Mouse (Mus musculus) layer of hippocampus, postnatal 10 days (tissue): Measurements from ENCODE around the gene Wfdc2. TPM values are rescaled to one million over a fixed set of nuclear protein-coding genes. Genes with fewer than 3 reads are reported as not detected.
A peak's percentile ranks its signal among the peaks of the same experiment; 100 is the strongest.
"Not testable (repeated sequence)": the region's sequence is repeated elsewhere in the genome, so short reads cannot be mapped to it uniquely, and the experiment has no call there.

Source experiments
- DNase-seq, 2 experiments: peaks; one replicate each; pipeline ENCODE4 v3.0.0; 2021; ENCODE audit warnings: low spot score in 2 of 2
- total RNA-seq, 2 experiments: library from RNA; stranded (reverse); gene quantifications; 2 replicates each; pipeline ENCODE4 v1.2.3; 2021

Gene Wfdc2
- total RNA-seq, 2 experiments from 2014 or later, result 0.73 TPM; not detected in 1

DNA sequence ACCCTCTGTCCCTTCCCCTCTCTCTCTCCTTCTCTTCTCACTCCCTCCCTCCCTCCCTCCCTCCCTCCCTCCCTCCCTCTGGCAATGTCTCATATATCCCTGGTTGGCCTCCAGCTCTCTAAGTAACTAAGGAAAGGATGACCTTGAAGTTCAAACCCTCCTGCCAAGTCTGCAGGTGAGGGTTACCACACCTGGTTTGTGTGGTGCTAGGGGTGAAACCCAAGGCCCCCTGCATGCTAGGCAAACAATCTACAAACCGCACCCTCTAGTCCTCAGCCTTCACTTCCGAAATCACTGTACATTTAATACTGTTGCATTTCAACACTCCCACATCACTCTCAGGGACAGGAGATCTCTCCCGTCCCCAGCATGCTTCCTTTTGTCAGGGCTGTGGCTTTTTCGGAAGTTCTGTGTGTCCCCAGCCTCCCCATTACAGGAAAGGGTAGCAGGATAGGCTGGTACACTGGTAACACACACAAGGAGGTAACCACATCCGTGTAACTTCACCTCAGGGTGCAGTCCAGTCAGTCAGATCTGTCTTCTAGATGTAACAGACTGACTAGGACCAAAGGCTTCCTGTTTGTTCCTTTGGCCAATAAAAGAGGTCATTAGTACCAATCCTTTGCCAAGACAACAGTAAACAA, 17.6 kb upstream of the Wfdc2 start:
- DNase-seq, result no peak

DNA sequence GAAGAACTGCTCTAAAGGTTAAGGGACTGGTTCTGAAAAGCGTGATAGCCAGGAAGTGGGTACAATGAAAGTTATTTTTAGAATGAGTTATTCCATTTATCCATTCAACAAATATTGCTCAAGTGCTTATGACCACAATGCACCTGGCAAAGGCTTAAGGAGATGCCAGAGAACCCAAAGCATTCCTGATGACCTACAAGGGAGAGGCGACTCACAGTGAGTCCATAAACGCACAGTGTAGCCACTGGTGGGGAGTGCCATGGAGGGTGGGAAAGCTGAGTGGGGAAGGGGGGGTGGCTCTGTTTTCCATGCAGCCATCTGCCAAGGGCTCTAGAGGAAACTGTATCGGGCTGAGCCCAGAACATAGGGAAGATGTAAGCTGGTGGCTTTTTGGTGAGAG, 12.9 kb upstream of the Wfdc2 start:
- DNase-seq, result no peak

DNA sequence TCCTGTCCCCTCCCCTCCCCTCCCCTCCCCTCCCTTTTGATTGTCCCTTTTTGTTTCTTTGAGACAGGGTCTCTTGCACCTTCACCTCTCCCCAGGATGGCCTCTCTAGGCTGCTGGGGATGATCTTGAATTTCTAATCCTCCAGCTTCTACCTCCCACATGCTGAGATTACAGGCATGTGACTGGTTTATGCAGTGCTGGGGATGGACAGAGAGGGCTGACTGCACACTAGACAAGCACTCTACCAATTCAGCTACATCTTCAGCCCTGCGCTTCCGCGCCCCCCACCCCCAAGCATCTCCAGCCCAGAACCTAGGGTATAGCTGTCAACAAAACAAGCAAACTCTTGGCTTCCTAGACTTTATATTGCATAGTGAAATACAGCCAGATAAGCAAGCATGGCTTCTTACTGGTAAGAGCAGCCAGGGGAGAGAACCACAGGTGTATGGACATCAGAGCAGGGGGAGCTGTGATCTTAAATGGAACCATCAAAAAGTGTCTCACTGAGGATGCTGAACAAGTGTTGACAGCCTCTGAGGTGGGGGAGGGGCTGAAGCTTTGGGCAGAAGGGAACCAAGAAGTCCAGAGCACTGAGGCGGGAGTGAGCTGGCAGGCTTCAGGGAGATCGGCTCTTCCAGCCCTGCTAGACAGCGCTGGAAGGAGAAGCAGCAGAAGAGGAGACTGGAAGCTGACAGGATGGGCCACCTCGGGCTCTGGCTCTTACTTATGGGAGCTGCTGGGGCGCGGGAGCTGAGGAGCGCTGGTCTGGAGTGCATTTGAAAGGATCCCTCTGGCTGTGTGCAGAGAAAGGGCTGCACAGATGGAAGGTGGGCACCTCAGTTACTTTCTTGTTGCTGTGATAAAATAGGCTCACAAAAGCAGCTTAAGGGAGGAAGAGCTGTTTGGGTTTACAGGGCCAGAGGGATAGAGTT, 12.0 kb upstream of the Wfdc2 start:
- peak in 1 of 2 experiments; percentile 14 for DNase-seq

DNA sequence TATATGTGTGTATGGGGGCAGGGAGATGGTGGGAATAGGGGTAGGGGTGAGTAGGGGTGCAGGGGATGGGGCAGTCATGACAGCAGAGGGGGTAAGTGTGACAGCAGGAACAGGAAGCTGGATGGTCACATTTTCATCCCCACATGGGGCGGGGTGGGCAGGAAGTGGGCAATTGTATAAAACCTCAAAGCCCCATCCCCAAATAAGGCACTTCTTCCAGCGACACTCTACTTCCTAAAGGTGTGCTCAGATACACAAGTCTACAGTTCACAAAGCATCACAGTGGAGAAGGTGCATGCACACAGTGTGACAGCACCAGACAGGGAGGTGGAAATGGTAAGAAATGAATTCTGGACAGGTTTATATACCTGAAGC, 11.3 kb upstream of the Wfdc2 start:
- DNase-seq, result no peak

DNA sequence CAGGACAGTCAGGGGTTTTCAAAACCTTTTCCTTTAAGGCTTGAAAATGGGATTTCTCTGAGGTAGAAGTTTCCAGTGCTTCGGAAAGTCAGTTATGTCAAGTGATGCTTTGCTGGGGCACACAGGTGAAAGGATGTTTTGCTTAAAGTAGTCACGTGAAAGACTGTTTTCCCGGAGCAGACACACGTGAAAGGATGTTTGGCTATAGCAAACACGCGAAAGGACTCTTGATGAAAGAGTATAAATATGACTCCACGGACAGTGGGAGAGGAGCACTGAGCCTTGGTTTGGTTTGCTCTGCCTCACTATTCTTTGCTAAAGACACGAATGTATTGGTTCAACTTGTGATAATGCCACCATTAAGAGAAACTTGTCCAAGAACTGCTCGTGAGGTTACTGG, 10.7 kb upstream of the Wfdc2 start:
- DNase-seq, result no peak

DNA sequence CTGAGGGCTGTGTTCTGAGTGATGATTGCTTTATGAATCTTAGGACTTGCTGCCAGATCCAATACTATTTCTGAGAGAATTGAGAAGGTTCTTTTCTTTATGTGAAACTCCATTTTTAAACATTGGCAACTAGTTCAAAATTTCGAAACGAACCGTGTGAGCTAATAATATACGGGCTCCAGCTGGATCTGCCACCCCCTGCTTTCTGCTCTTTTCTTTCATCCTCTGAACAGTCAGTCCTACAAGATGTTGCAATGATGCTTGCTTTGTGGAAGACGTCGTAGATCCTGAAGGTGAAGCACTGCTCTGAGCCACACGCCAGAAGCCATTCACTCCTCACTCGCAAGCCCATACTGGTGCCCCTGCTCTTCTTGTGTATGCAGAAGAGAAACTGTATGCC, 3.8 kb upstream of the Wfdc2 start:
- DNase-seq, result no peak

DNA sequence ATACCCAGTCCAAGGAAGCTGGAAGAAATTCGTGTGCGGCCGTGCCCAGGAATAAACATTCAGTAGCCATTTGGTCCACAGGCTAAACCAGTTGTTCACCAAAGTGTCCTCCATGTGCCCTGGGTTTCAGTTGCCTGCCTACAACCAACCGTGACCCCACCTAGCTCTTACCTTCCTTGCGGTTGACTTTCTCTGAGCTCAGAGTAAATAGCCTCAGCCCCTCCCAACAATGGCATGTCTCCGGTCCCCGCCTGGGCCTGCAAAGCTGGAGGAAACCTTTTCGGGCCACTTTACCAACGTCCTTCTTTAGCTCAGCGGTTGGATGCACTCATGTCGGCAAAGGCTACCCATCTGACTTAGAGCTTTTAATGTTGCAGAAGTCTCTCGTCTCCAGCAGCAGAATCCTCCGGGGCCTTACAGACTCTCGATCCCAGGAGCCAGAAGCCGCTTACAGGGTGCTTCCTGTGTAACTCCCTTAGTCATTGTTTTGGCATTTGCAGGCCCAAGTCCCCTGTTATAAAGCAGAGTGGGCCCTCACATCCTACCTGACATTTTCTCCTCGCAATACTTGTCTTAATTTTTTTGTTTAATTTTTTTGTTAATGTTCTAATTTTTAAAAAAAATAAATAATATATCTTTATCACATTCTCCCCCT, 3.1 kb upstream of the Wfdc2 start:
- no peak for DNase-seq

DNA sequence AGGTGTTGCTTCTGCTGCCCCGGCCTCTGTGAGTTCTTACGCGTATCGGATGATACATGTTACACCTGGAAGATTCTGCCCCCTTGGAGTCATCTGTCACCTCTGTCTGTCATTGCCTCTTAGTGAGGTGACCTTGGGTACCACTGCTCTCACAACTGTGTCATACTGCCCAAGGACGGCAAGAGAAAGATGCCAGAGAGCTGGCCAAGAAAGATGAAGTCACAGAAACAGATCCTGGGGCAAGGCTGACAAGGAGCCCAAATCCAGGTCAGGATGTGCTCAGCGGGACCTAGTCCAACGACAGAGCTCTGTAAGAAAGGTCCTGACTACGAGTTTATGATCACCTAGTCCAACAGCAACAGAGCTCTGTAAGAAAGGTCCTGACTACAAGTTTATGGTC, 2.1 kb upstream of the Wfdc2 start:
- no peak for DNase-seq

DNA sequence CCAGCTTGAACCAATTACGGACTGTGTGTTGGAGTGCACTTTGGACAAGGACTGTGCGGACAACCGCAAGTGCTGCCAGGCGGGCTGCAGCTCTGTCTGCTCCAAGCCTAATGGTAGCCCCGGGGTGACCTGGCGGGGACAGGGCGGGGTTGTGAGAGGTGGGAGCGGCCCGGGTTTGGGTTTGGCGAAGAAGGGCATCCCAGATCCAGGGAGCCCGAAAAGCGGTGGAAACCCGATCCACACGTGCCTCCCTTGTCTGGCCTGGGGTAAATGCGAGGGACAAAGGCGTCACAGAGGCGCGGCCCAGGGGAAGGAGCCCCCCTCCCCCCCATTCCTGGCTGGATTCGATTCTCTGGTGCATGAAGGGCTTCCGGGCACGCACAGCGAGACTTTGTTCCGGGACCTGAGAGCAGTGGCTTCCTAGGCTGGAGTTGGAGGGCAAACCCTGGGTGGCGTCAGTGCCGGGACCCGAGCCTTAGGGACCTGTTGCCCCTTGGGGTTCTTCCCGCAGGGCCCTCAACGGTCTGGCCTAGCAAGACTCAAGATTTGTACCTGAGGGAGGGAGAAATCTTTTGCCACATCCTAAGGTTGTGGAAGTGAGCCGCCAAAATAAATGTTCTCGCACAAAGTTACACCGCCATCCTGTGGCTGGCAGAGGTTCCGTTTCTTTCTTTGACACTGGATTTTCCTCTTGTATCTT, 1.3 kb downstream of the Wfdc2 start:
- peak; percentile 31 to 63 for DNase-seq

DNA sequence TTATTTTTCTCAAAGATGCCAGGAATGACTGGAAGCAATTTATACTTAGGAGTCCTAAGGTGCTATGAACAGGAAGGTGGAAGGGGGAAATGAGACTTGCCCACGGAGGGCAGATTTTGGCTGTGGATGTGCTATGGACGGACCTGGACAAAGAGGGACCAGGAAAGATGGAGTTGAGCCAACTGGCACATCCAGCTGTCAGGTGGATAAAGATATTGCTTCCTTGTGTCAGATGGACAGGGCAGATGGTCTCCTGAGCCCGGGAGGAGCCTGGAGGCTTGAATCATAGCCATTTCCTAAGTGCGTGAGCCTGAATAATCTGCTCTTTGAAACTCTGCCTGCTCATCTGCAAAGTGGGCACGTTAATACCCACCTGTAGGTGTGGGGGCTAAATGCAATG, 2.1 kb downstream of the Wfdc2 start:
- DNase-seq, result no peak

DNA sequence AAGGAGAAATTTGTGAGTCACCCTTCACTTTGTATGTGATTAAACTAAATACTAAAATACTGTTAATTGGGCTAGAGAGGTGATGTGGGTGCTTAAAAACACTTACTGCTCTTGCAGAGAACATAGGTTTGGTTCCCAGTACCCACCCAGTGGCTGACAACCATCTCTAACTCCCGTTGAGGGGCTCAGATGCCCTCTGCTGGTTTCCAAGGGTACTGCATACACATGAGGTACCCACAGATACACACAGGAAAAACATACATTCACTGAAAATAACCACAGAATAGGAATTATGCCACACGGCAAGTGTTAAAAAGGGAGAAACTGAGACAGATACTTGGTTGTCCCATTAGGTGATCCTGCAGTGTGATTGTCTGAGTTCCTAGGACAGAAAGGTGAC, 4.8 kb downstream of the Wfdc2 start:
- DNase-seq, result no peak

DNA sequence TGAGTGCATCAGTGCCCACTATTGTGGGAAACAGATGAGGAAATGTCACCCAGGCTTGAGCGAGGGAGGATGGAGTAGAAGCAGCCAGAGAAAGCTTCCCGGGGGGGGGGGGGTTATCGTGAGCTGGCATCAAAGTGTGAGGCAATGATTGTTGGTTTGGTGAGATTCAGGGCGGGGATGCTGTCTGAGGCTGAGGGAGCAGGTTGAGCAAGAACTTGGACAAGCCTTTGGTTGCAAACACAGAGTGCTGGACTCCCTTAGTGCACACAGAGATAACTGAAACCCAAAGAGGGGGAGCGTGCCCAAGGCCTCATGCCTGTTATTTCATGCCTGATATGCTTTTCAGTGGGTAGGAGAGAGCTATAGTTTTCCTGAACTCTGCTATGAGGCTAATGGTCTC, 5.2 kb downstream of the Wfdc2 start:
- DNase-seq, result no peak

DNA sequence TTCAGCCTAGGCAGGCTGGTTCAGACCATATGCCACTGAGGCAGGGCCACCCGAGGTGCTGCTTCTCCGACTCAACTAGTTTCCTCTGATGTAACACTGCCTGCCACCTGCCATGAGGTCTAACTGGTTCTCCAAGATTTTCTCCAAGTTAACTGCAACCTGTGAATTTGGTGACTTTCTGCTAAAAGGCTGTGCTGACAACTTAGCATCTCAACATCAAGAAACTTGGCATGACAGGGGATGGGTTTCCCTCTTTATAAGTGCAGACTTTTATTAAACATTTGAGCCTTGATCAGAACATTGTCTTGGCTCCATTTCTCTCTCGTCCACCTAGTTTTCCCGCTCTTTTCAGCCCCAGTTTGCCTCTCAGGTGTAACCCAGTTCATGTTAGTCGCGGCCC, 11.1 kb downstream of the Wfdc2 start, which contains the start of gene Spint3:
Gene Spint3, minus strand, starts transcription at position 101 of the 400 bp plus-strand sequence.
- DNase-seq, result not testable (repeated sequence)

DNA sequence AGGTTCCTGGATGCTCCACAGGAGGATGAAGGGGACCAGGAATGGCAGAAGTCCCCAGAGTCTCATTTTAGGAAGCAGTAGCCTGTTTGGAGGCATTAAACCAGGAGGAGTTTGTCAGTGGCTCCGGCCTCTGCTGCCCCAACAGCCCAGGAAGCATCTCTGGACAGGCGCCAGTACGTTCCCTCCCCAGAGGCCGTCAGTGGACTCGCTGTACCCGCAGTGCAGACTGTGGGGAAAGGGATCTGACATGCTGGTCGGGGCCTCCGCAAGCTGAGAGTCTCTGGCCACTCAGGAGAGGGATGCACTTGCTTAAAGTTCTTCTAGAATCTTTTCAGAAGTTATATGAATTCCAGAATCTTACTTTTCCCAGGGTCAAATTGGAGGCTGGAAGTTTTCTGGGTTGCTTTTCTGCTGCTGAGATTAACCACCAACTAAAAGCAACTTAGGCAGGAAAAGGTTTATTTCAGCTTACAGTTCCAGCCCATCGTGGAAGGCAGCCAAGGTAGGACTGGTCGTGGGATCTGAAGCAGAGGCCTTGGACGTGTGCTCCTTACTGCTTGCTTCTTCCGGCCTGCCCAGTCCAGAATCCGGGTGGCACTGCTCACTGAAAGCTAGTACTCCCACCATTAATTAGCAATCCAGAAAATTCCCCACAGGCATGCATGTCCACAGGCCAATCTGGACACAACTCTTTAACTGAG, 23.0 kb downstream of the Wfdc2 start, which contains the start of gene Wfdc6a:
Gene Wfdc6a, minus strand, starts transcription at position 423 of the 701 bp plus-strand sequence.
- DNase-seq, result not testable (repeated sequence)

DNA sequence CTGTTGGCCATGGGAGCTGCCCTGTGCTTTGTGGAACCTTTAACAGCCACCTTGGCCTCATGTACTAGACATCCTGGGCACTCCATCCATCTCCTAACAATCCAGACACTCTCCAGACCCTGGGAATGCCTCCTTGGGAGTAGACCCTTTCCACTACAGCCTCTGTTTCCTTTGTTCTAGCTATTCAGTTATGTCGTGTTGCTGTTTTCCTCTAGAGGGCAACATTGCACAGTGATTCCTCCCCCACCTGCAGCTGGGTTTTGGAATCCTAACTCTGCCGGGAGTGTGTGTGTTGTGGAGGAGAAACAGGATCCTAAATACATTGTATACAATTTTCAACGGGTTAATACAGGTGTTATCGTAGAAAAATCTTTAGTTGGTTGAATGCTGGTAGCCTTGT, 29.8 kb downstream of the Wfdc2 start:
- DNase-seq, result peak; percentile 37 to 49

DNA sequence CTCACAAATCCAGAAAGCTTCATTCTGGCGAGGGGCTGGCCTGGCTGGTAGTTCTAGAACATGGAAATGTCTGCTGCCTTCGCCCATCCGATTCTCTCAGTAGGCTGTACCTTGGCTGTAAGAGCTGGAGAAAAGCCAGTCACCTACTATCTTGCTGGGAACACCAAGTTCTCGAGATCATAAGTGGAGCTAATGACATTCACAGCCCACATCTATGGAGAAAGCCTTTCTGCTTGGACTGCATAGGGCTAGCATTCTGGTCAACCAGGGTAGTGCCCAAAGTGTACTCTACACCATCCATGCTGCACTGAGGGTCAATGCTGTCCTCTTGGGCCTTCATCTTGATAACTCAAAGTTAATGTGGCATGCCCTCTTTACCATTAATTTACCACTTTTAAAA, 31.3 kb downstream of the Wfdc2 start, which contains the start of gene Eppin:
Gene Eppin, minus strand, starts transcription at position 101 of the 400 bp plus-strand sequence.
- no peak for DNase-seq

DNA sequence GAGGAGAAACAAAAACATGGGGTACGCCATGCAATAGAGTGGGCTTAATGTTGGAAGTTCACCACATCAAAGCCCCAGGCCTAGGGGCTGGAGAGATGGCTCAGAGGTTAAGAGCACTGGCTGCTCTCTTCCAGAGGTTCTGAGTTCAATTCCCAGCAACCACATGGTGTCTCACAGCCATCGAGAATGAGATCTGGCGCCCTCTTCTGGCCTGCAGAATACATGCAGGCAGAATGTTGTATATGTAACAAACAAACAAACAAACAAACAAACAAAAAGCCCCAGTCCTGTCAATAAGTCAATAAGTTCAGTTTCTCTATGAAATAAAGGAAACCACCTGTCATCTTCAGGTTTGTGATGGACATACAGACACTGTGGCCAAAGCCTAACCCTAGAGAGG, 38.0 kb downstream of the Wfdc2 start:
- no peak for DNase-seq

DNA sequence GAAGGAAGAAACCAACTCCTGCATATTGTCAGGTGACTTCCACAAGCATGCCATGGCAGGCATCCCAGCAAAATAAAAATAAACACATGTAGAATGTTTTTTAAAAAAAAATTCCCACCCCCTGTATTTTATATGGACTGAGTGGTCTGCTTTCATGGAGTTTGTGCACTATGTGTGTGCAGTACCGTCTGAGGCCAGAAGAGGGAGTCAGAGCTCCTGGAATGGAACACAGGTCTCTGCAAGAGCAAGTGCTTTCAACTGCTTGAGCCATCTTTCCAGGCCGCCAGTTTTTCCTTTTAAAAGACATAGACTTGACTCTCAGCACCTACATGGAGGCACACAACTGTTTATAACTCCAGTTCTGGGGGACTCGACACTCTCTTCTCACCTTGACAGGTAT, 41.3 kb downstream of the Wfdc2 start:
- no peak for DNase-seq

DNA sequence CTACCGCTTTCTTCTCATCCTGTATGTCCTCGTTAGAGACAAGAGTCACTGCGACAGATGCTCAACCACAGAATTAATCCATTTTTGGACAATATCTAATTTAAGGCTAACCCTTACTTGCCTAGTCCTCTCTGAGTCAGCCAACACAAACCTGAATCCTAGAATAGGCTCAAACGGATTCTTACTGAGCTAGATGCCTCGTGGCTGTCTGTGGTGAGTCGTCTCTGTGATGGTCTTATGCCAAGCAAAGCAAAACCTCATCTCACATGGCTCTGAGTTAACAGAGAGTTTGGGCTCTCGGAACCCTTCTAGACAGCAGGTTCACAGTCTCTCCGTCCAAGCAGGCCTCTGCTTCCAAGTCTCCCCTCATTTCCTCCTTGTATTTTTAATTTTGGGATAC, 42.2 kb downstream of the Wfdc2 start:
- DNase-seq, result no peak

DNA sequence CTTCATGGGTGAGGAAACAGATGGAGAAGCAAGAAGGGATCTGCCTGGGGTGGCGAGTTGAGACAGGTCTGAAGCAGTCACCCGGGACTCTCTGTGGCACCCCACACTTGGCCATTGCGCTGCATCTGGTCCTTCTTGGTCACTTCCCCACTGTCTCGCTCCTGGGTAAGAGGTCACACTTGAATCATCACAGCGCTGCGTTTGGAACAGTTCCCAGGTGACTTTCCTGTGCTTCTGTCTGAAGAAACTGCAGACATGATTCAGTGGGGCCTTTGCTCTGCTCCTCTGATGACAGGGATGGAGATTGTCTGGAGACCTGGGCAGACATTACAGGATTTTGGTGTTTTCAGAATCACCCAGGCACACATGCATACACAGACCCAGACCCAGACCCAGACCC, 46.6 kb downstream of the Wfdc2 start:
- no peak for DNase-seq

DNA sequence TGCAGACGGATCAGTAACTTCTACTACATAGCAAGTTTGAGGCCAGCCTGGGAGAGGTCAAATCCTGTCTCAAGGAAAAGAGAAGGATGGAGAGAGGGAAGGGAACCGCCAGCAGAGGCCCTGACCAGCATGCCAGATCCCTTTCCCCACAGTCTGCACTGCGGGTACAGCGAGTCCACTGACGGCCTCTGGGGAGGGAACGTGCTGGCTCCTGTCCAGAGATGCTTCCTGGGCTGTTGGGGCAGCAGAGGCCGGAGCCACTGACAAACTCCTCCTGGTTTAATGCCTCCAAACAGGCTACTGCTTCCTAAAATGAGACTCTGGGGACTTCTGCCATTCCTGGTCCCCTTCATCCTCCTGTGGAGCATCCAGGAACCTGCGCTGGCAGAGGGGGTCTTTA, 51.3 kb downstream of the Wfdc2 start, which contains the start of the genes Wfdc6b and Wfdc8:
Gene Wfdc6b, plus strand, starts transcription at position 52 of the 400 bp plus-strand sequence.
Gene Wfdc8, minus strand, starts transcription at position 156 of the 400 bp plus-strand sequence.
- peak; percentile 20 to 29 for DNase-seq
